In genomic region chr16:33612056-33612770, GRCm38 (mm10) we compare ENCODE assay signal across 11 mouse cellular contexts.
DNase-seq lines count a peak whose midpoint lies in the region; ATAC-seq and TF ChIP-seq lines count a peak whose summit lies in the region.
"Had no signal": no experiment of that assay in that cellular context is flagged by ENCODE, and none has a peak within 500 bp of the region (broad histone marks: within the 10 kb centered on the region; RNA-seq: fewer than 3 reads in every experiment).

No protein-coding gene starts in this region.

- H3K9me3 ChIP-seq in forebrain, postnatal 0 days (ENCODE audit: low read length), result no peaks in the 10 kb centered on the region
- no peaks in the 10 kb centered on the region for H3K9me3 ChIP-seq in forebrain, embryonic 11.5 days (ENCODE audit: control insufficient read depth, low read length)

- no peaks in the 10 kb centered on the region for H3K27me3 ChIP-seq in forebrain, postnatal 0 days (ENCODE audit: insufficient read depth, low read length)
- no peaks in the 10 kb centered on the region for H3K27me3 ChIP-seq in forebrain, embryonic 11.5 days (ENCODE audit: control insufficient read depth, insufficient read depth, low read length)

- H3K27ac ChIP-seq in forebrain, postnatal 0 days (ENCODE audit: low read depth, low read length), result no peak overlapping the region
- no peak overlapping the region for H3K27ac ChIP-seq in forebrain, embryonic 11.5 days (ENCODE audit: low read depth, low read length)
- H3K27ac ChIP-seq: liver, embryonic 14.5 days had no signal

- no peak overlapping the region for H3K9ac ChIP-seq in forebrain, postnatal 0 days
- no peak overlapping the region for H3K9ac ChIP-seq in forebrain, embryonic 11.5 days (ENCODE audit: low read length)
- H3K9ac ChIP-seq: liver, embryonic 14.5 days had no signal

- no peak overlapping the region for H3K4me3 ChIP-seq in forebrain, postnatal 0 days (ENCODE audit: low read depth, low read length)
- no peak overlapping the region for H3K4me3 ChIP-seq in forebrain, embryonic 11.5 days (ENCODE audit: low read depth, low read length)
- H3K4me3 ChIP-seq: myocyte had no signal

- TF ChIP-seq CTCF in forebrain, postnatal 0 days (IDR thresholded peaks at IDR 0.05; ENCODE audit: low read depth), result no peak

- ATAC-seq in forebrain, postnatal 0 days, result no peak; the same call in 1 of the 2 replicates
- no peak for ATAC-seq in forebrain, embryonic 11.5 days (replicated peaks; ENCODE audit: low FRiP score)

- DNase-seq in forebrain, postnatal 0 days, result peak; percentile 30
- no peak for DNase-seq in forebrain, embryonic 11.5 days (ENCODE audit: low spot score)
- peak; percentile 61 for DNase-seq in adipocyte (ENCODE audit: low spot score)
- DNase-seq in gastrocnemius, postnatal 10 days, result peak; percentile 54
- DNase-seq in layer of hippocampus, postnatal 10 days (ENCODE audit: low spot score in 2 of 2), result peak; percentile 30 to 39
- DNase-seq in kidney, postnatal 10 days, result no peak
- no peak for DNase-seq in neural tube, embryonic 10.5 days (ENCODE audit: extremely low spot score, low spot score)
- no peak for DNase-seq in left cerebral cortex, adult 18-20 months (ENCODE audit: low spot score in 2 of 2)
- DNase-seq: kidney, adult 11 months had no signal

- no peak overlapping the region for H3K4me2 ChIP-seq in forebrain, postnatal 0 days (ENCODE audit: low read depth)
- no peak overlapping the region for H3K4me2 ChIP-seq in forebrain, embryonic 11.5 days (ENCODE audit: low read depth, low read length, severe bottlenecking)

- no peaks in the 10 kb centered on the region for H3K4me1 ChIP-seq in forebrain, postnatal 0 days (ENCODE audit: insufficient read depth)
- peaks cover 3% of the 10 kb centered on the region; the same call in 1 of the 2 replicates for H3K4me1 ChIP-seq in forebrain, embryonic 11.5 days (replicated peaks; ENCODE audit: control insufficient read depth, insufficient read depth, low read length)

- H3K36me3 ChIP-seq in forebrain, postnatal 0 days (ENCODE audit: insufficient read depth), result no peaks in the 10 kb centered on the region
- no peaks in the 10 kb centered on the region for H3K36me3 ChIP-seq in forebrain, embryonic 11.5 days (ENCODE audit: control insufficient read depth, insufficient read depth, low read length)

- 66% methylated on average over 6 of the region's 6 CpGs for WGBS in forebrain, postnatal 0 days
- WGBS in forebrain, embryonic 11.5 days, result 93% methylated on average over 6 of the region's 6 CpGs

Comparison
In these comparisons a context has a peak if more than half of its experiments do, and no peak if none do; other contexts are left out.
1. DNase-seq: peak in forebrain, postnatal 0 days (single experiment), adipocyte (single experiment), gastrocnemius, postnatal 10 days (single experiment) and layer of hippocampus, postnatal 10 days (2 of 2); none in forebrain, embryonic 11.5 days (single experiment), kidney, postnatal 10 days (single experiment), neural tube, embryonic 10.5 days (single experiment) and left cerebral cortex, adult 18-20 months (0 of 2).